Mouse (Mus musculus): ENCODE results near the gene Fbxw21. TPM values are rescaled to one million over a fixed set of nuclear protein-coding genes. Genes with fewer than 3 reads are reported as not detected.

The Fbxw21 gene
- polyA plus RNA-seq, 1 experiment from 2014 or later, result not detected

GRCm38 (mm10) chr9:109097291-109097690, 64.5 kb downstream of the Fbxw21 start:
- peak overlapping the region; percentile 99 for H3K27ac ChIP-seq
- 11% methylated on average over 6 of the region's 6 CpGs for WGBS
- no peak for ATAC-seq (replicated peaks)
- H3K4me2 ChIP-seq, result peak overlapping the region; percentile 85
- peaks cover 6% of the 10 kb centered on the region; the same call in 1 of the 2 replicates for H3K36me3 ChIP-seq (replicated peaks)
- H3K4me1 ChIP-seq, result peaks cover 49% of the 10 kb centered on the region
- H3K4me3 ChIP-seq, result peak overlapping the region; percentile 83
- no peaks in the 10 kb centered on the region for H3K9me3 ChIP-seq
- no peaks in the 10 kb centered on the region for H3K27me3 ChIP-seq (replicated peaks)
- H3K9ac ChIP-seq, result peak overlapping the region; percentile 87

GRCm38 (mm10) chr9:109096856-109097255, 65.0 kb downstream of the Fbxw21 start:
- Histone ChIP-seq H3K9me3 (no peaks in the 10 kb centered on the region), H3K4me1 (peaks cover 49% of the 10 kb centered on the region), H3K27me3 (replicated peaks) (no peaks in the 10 kb centered on the region), H3K36me3 (replicated peaks) (0 out of 2 replicates have a peak, but pooled peaks cover 2% of the 10 kb centered on the region), H3K27ac (peak overlapping the region; percentile 99), H3K4me3 (peak overlapping the region; percentile 83), H3K4me2 (peak overlapping the region; percentile 85), H3K9ac (peak overlapping the region; percentile 87)
- 6% methylated on average over 6 of the region's 6 CpGs for WGBS
- no peak for ATAC-seq (replicated peaks)

DNA sequence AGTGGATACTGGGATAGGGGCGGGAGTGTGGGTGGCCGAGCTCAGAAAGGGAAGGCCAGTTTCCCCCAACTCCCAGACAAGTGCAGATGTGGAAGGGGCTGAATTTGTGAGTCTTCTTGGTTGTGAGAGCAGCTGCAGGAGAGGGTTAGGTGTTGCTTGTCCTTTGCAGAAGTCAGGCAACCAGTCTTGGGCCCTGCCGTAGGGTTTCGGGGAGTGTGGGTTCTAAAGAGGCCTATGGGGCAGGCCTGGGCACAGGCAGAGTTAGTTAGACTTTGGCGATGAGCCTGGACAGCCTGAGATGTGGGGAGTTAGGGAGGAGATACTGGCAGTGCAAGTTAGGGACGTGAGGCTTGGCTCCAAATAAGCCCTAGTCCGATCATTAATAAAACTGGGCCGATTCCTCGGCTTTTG, 65.6 kb downstream of the Fbxw21 start:
- Histone ChIP-seq H3K9me3 (no peaks in the 10 kb centered on the region), H3K27me3 (replicated peaks) (no peaks in the 10 kb centered on the region), H3K4me3 (peak overlapping the region; percentile 83), H3K9ac (peak overlapping the region; percentile 87), H3K27ac (peak overlapping the region; percentile 99), H3K36me3 (replicated peaks) (peaks cover 2% of the 10 kb centered on the region; the same call in 1 of the 2 replicates), H3K4me1 (peaks cover 49% of the 10 kb centered on the region), H3K4me2 (peak overlapping the region; percentile 85)
- WGBS, result 5% methylated on average over 9 of the region's 9 CpGs
- ATAC-seq (replicated peaks), result no peak; the same call in 1 of the 2 replicates

DNA sequence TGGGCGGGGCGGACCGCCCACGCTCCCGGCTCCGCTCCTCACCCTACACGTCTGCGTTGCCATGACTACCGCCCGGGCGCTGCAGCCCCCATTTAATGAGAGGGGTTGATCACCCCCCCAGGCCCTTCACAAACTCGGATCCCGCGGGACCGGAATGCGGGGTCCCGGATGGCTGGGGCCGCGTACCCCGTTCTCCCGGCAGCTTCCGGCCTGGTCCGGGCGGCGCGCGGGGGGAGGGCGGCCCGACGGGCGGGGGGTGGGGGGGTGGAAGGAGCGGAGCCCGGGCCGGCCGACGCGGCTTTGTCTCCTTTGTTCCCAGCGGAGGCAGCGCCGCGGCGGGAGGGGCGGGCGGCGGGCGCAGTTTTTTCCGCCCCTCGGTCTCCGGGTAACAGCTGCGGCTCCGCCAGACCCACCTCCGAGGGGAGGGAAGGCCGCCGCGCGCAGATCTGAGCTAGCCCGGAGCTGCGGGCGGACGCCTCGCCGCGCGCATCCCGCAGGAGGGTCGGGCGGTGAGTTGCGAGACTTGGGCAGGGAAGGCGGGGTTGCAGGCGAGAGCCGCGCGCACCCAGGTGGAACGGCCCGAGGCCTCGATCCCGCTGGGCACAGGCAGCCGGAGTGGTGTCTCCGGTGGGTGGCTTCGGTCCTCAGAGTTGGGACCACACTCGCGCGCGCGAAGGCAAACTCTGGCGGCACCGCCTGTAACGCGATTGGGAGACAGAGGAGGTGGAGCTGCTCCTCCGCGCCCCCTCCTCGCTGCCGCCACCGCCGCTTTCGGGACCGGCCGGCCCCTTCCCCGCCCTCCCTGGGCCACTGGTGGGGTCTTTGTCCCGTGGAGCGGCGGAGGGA, 66.5 kb downstream of the Fbxw21 start, which contains the start of gene Plxnb1:
Gene Plxnb1 (plus strand): TSS at position 253 of the 846 bp plus-strand sequence.
- peak within 1 kb of the TSS; percentile 87 for H3K9ac ChIP-seq
- H3K4me1 ChIP-seq, result peaks cover 49% of the 10 kb centered on the region
- peak within 1 kb of the TSS; percentile 83 for H3K4me3 ChIP-seq
- peak; percentile 70 for ATAC-seq (replicated peaks)
- peaks cover 2% of the 10 kb centered on the region; the same call in 1 of the 2 replicates for H3K36me3 ChIP-seq (replicated peaks)
- H3K27me3 ChIP-seq (replicated peaks), result no peaks in the 10 kb centered on the region
- peak within 1 kb of the TSS; percentile 99 for H3K27ac ChIP-seq
- WGBS, result under 1% methylated on average over 86 of the region's 102 CpGs
- H3K4me2 ChIP-seq, result peak within 1 kb of the TSS; percentile 85
- no peaks in the 10 kb centered on the region for H3K9me3 ChIP-seq

GRCm38 (mm10) chr9:109094553-109095136, 67.2 kb downstream of the Fbxw21 start:
- WGBS, result under 1% methylated on average over 21 of the region's 21 CpGs
- ATAC-seq (replicated peaks), result peak; percentile 2
- Histone ChIP-seq H3K9me3 (no peaks in the 10 kb centered on the region), H3K4me2 (peak overlapping the region; percentile 85), H3K36me3 (replicated peaks) (peaks cover 2% of the 10 kb centered on the region; the same call in 1 of the 2 replicates), H3K27me3 (replicated peaks) (no peaks in the 10 kb centered on the region), H3K4me1 (peaks cover 48% of the 10 kb centered on the region), H3K9ac (peak overlapping the region; percentile 87), H3K4me3 (peak overlapping the region; percentile 83), H3K27ac (peak overlapping the region; percentile 99)

DNA sequence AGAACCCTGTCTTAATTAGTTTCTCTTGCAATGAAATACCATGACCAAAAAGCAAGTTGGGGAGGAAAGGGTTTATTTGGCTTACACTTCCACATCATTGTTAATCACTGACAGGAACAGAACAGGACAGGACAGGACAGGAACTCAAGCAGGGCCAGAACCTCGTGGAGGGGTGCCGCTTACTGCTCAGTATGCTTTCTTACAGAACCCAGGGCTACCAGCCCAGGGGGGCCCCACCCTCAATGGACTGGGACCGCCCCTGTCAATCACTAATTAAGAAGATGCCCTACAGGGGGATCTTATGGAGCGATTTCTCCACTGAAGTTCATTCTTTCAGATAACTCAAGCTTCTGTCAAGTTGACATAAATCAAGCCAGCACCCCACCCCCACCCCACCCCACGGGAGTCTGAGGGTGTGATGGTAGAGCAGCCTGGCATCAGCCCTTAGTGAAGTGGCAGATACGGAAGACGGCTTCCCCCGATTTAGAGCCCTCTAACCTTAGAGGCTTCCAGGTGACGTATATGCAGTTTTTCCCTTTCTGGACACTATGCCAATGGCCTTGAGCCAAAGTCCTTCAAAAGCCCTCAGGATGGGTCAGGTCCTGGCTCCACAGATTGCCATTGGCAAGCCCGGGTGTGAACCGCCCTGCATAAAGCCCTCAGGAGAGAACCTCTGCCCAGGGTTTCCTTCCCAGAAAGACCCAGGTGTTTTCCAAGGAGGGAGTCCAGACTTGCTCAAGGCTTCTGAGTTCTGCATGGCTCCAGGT, 67.9 kb downstream of the Fbxw21 start:
- Histone ChIP-seq H3K27ac (peak overlapping the region; percentile 99), H3K9ac (peak overlapping the region; percentile 87), H3K4me2 (peak overlapping the region; percentile 85), H3K4me1 (peaks cover 42% of the 10 kb centered on the region), H3K27me3 (replicated peaks) (no peaks in the 10 kb centered on the region), H3K9me3 (no peaks in the 10 kb centered on the region), H3K4me3 (peak overlapping the region; percentile 83), H3K36me3 (replicated peaks) (no peaks in the 10 kb centered on the region; the same call in 1 of the 2 replicates)
- ATAC-seq (replicated peaks), result no peak
- WGBS, result 20% methylated on average over 11 of the region's 11 CpGs

DNA sequence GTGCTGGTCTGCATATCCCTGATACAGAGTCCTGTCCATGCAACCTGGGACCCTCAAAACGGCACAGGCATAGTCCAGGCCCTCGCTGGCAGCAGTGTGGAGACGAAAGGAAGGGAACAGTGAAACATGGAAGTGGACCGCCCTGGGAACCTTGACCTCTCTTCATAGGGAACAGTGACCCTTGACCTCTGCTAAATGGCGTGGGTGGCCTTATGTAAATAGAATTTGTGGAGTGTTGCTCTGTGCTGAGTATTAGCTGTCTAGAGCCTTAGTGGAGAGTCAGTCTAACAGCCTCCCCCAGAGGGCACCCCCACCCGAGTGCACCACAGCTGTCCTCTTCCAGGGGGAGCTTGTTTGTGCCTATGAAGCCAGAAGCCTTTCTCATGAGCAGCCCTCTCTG, 69.0 kb downstream of the Fbxw21 start:
- Histone ChIP-seq H3K27ac (no peak overlapping the region), H3K4me2 (no peak overlapping the region), H3K27me3 (replicated peaks) (no peaks in the 10 kb centered on the region), H3K9me3 (no peaks in the 10 kb centered on the region), H3K4me1 (peaks cover 30% of the 10 kb centered on the region), H3K36me3 (replicated peaks) (no peaks in the 10 kb centered on the region; the same call in 1 of the 2 replicates), H3K9ac (no peak overlapping the region), H3K4me3 (no peak overlapping the region)
- 38% methylated on average over 6 of the region's 6 CpGs for WGBS
- ATAC-seq (replicated peaks), result no peak

- WGBS, result 90% methylated on average over 8 of the region's 8 CpGs
- no peak for ATAC-seq (replicated peaks)
- Histone ChIP-seq H3K27me3 (replicated peaks) (no peaks in the 10 kb centered on the region), H3K27ac (no peak overlapping the region), H3K4me1 (peaks cover 20% of the 10 kb centered on the region), H3K4me2 (no peak overlapping the region), H3K4me3 (no peak overlapping the region), H3K9ac (no peak overlapping the region), H3K9me3 (no peaks in the 10 kb centered on the region), H3K36me3 (replicated peaks) (no peaks in the 10 kb centered on the region; the same call in 1 of the 2 replicates)
Observed at GRCm38 (mm10) chr9:109091802-109092201, 70.0 kb downstream of the Fbxw21 start.

DNA sequence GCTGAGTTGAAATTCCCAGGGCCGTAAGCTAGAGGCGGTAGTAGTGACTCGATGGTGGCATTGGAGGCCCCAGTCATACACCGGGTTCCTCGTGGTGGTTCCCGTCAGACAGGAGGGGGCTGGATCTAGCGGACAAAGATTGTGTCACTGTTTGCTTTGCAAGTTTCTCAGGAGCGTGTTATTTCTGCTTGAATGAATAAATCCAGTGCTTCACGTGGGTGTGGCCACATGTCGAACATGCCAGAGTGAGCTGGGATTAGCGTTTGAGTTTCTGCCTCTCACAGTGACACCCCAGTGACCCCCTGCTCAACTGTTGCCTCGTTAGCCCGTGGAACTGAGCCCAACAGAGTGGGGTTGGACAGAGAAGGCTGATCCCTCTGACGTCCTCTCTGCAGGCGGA, 71.4 kb downstream of the Fbxw21 start:
- H3K27ac ChIP-seq, result no peak overlapping the region
- H3K9me3 ChIP-seq, result no peaks in the 10 kb centered on the region
- no peaks in the 10 kb centered on the region for H3K27me3 ChIP-seq (replicated peaks)
- ATAC-seq (replicated peaks), result no peak
- no peaks in the 10 kb centered on the region; the same call in 1 of the 2 replicates for H3K36me3 ChIP-seq (replicated peaks)
- 48% methylated on average over 15 of the region's 15 CpGs for WGBS
- no peak overlapping the region for H3K9ac ChIP-seq
- no peak overlapping the region for H3K4me2 ChIP-seq
- no peak overlapping the region for H3K4me3 ChIP-seq
- H3K4me1 ChIP-seq, result peaks cover 12% of the 10 kb centered on the region

All from midbrain, embryonic 15.5 days (tissue).